Mouse (Mus musculus) liver, embryonic 11.5 days (tissue): Measurements from ENCODE around the gene March4. TPM values are rescaled to one million over a fixed set of nuclear protein-coding genes. Genes with fewer than 3 reads are reported as not detected.

ENCODE experiments used
- ATAC-seq: fragments of 200-750 bp; cut with Nextera tagmentation; replicated peaks from 2 replicates; pipeline ENCODE4 v1.8.0; 2017; ENCODE audit warnings: moderate number of reproducible peaks, mild to moderate bottlenecking, moderate TSS enrichment, moderate library complexity; ENCODE audit not compliant: low FRiP score
- DNase-seq: peaks from one replicate; pipeline ENCODE4 v3.0.0-alpha.2; 2017; ENCODE audit warnings: low spot score
- H3K27ac ChIP-seq: fragments of 300-500 bp; sonication (generic); 2 replicates; pipeline ENCODE4 v1.5.1; 2014; ENCODE audit warnings: mild to moderate bottlenecking, low read depth, low read length, control low read depth
- H3K27me3 ChIP-seq: fragments of 300-500 bp; sonication (generic); replicated peaks from 2 replicates; pipeline ENCODE4 v1.6.1; 2014; ENCODE audit warnings: low read length, mixed read lengths; ENCODE audit not compliant: control insufficient read depth, insufficient read depth
- H3K36me3 ChIP-seq: fragments of 300-500 bp; sonication (generic); 2 replicates; pipeline ENCODE4 v1.6.1; 2014; ENCODE audit warnings: mild to moderate bottlenecking, low read length, moderate library complexity, mixed read lengths; ENCODE audit not compliant: control insufficient read depth, insufficient read depth
- H3K4me1 ChIP-seq: fragments of 300-500 bp; sonication (generic); replicated peaks from 2 replicates; pipeline ENCODE4 v1.6.1; 2014; ENCODE audit warnings: low read length, mixed read lengths; ENCODE audit not compliant: control insufficient read depth, insufficient read depth
- H3K4me2 ChIP-seq: fragments of 300-500 bp; sonication (generic); 2 replicates; pipeline ENCODE4 v1.6.1; 2014; ENCODE audit warnings: mild to moderate bottlenecking, control low read depth, moderate library complexity
- H3K4me3 ChIP-seq: fragments of 300-500 bp; sonication (generic); 2 replicates; pipeline ENCODE4 v1.5.1; 2014; ENCODE audit warnings: low read depth, low read length, control low read depth
- H3K9ac ChIP-seq: fragments of 300-500 bp; sonication (generic); 2 replicates; pipeline ENCODE4 v1.6.1; 2014; ENCODE audit warnings: low read depth, low read length, control low read depth
- H3K9me3 ChIP-seq: fragments of 300-500 bp; sonication (generic); 2 replicates; pipeline ENCODE4 v1.6.1; 2016; ENCODE audit warnings: low read length, inconsistent platforms, mixed read lengths; ENCODE audit not compliant: control insufficient read depth
- WGBS: fragments of 180-500 bp; shearing (Covaris S2); extraction: QIAGEN DNeasy Blood & Tissue Kit; methylation state at CpG from one replicate; pipeline ENCODE4 v1.1.7; 2014; 5-methylcytosine and 5-hydroxymethylcytosine counted together
- polyA plus RNA-seq: library from polyadenylated mRNA; unstranded; fragments of >200 nt; fragmentation: Nextera tagmentation; extraction: Ambion mirVana; gene quantifications from 2 replicates; pipeline ENCODE4 v1.2.1, GENCODE M21; 2014

March4 gene
- polyA plus RNA-seq, 1 experiment from 2014 or later: not detected

DNA sequence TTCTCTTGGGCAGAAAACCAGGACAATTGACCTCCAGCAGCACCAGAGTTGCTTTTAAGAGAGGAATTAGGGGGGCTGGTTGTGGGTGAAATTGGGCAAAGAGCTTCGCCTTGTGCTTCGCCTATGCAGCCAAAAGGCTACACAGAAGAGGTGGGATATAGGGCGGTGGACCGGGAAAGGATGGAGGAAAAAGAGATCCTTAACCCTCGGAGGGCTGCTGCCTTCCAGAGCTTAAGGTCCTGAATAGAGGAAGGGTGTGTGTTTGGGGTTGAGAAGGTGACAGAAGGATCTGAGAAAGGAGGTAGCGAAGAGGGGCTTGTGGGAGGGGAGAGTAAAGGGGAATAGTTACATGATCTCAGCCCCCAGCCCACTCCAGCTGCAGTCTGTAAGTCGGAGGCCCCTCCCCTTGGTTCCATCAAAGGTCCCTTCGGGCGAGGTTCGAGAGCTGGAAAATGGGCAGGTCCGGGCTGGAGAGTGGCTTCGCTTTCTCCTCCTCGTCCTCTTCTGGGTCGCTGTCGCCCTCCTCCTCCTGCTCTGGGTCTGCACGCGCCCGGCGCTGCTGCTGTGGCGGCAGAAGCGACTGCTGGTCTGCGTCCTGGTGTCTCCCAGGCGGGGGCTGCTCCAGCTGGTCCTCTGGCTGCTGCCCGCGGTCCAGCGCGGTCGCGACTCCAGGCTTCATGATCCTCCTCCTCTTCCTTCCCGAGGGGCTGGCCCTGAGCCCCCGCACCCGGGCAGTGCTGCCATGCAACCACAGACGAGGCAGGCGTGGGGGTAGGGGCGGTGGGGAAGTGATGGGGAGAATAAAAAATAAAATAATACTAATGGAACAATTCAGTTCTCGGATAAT lies 782 bp downstream of the March4 start:
- Histone ChIP-seq H3K9me3 (no peaks in the 10 kb centered on the region), H3K27ac (no peak overlapping the region), H3K9ac (no peak overlapping the region), H3K4me1 (peaks cover 7% of the 10 kb centered on the region; the same call in 1 of the 2 replicates), H3K4me3 (peak overlapping the region; percentile 25; the same call in 1 of the 2 replicates), H3K36me3 (no peaks in the 10 kb centered on the region), H3K4me2 (peak overlapping the region; percentile 57), H3K27me3 (peaks cover 31% of the 10 kb centered on the region)
- no peak for ATAC-seq
- WGBS: 5% methylated on average over 36 of the region's 36 CpGs
- no peak for DNase-seq

DNA sequence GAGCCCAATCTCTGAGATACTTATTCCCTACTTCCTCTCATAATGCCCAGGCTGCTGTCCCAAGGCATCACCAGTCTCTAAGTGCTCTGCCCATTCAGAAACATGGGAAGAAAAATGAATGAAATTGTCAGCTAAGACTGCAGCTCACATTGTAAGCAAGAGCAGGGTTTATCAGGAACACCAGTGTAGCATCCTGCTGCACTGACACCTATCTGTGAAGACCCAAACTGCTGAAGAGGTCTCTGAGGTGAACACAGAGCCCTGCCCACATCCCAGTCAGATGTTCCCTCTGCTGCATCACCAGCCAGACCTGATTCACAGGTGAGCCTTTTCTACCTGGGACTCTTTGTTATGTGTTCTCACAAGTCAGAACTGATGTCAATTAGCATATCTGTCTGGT lies 3.3 kb downstream of the March4 start:
- Histone ChIP-seq H3K4me3 (no peak overlapping the region), H3K27ac (no peak overlapping the region), H3K9me3 (no peaks in the 10 kb centered on the region), H3K27me3 (peaks cover 31% of the 10 kb centered on the region), H3K4me2 (no peak overlapping the region), H3K4me1 (peaks cover 7% of the 10 kb centered on the region; the same call in 1 of the 2 replicates), H3K9ac (no peak overlapping the region), H3K36me3 (no peaks in the 10 kb centered on the region)
- ATAC-seq (no peak), DNase-seq (no peak)

DNA sequence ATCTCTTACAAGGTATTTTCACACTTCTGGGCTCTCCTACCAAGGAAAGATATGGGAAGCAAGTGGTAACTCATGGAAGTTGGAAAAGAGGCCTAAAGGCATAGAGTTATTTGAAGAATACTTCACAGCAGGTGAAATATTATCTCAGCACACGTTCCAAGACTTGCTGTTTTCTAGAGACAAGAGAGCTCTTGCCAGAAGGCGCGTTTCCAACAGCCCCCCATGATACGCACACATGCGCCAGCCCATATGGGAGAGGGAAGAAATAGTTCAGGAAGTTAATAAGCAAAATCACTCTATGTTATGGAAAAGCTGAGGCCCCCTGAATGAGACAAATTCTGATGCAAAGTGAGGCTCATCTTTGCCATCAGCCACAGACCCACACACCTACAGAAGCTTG lies 3.8 kb downstream of the March4 start:
- H3K4me2 ChIP-seq: no peak overlapping the region
- no peak overlapping the region for H3K27ac ChIP-seq
- H3K4me1 ChIP-seq: peaks cover 7% of the 10 kb centered on the region; the same call in 1 of the 2 replicates
- H3K27me3 ChIP-seq: peaks cover 31% of the 10 kb centered on the region
- no peak for DNase-seq
- no peak overlapping the region for H3K9ac ChIP-seq
- no peak overlapping the region for H3K4me3 ChIP-seq
- no peaks in the 10 kb centered on the region for H3K9me3 ChIP-seq
- ATAC-seq: no peak
- no peaks in the 10 kb centered on the region for H3K36me3 ChIP-seq
- whole genome bisulfite sequencing: 83% methylated on average over 5 of the region's 5 CpGs

DNA sequence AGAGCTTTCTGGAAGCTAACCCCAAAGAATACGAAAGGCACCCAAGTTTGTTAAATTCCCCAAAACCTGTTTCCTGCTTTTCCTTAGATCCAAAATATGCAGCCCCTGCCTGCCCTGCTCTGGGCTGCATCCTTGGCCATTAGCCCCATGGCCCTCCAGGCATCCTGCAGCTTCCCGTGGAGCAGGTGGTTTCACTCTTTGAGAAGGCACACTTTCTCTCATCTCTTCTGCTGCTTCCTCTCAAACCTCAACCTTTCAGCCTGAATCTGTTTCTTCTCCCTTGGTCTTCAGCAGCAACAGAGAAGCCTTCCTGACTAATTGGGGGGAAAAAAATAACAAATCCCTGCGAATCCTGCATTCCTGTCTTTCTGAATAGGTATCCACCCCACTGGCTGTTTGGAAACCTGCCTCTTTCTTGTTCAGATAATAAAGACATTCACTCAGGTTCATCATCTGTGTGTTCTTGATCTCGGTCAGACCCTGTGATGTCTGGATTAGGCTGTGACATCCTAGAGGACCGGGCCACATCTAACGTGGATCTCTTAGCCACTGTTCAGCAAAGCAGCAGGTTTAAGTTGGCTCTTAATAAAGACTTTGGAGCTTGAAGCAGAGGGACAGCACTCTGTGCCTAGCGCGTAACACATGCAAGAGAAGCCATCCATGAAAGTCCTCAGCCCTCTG lies 6.1 kb downstream of the March4 start:
- Histone ChIP-seq H3K36me3 (no peaks in the 10 kb centered on the region), H3K27ac (no peak overlapping the region), H3K9me3 (no peaks in the 10 kb centered on the region), H3K27me3 (peaks cover 13% of the 10 kb centered on the region), H3K4me1 (no peaks in the 10 kb centered on the region), H3K4me3 (no peak overlapping the region), H3K9ac (no peak overlapping the region), H3K4me2 (no peak overlapping the region)
- DNase-seq (no peak), ATAC-seq (no peak)
- WGBS: 72% methylated on average over 8 of the region's 8 CpGs

- no peak overlapping the region for H3K4me2 ChIP-seq
- no peak overlapping the region for H3K27ac ChIP-seq
- H3K4me1 ChIP-seq: no peaks in the 10 kb centered on the region
- DNase-seq: no peak
- H3K4me3 ChIP-seq: no peak overlapping the region
- no peak overlapping the region for H3K9ac ChIP-seq
- H3K9me3 ChIP-seq: no peaks in the 10 kb centered on the region
- WGBS: 71% methylated on average over 4 of the region's 4 CpGs
- no peaks in the 10 kb centered on the region for H3K27me3 ChIP-seq
- no peaks in the 10 kb centered on the region for H3K36me3 ChIP-seq
- ATAC-seq: no peak
Measured at GRCm38 (mm10) chr1:72529192-72529591, 7.5 kb downstream of the March4 start.

GRCm38 (mm10) chr1:72523601-72524000 lies 13.1 kb downstream of the March4 start:
- Histone ChIP-seq H3K4me2 (no peak overlapping the region), H3K36me3 (no peaks in the 10 kb centered on the region), H3K4me3 (no peak overlapping the region), H3K4me1 (no peaks in the 10 kb centered on the region), H3K9ac (no peak overlapping the region), H3K9me3 (no peaks in the 10 kb centered on the region), H3K27ac (no peak overlapping the region), H3K27me3 (no peaks in the 10 kb centered on the region)
- WGBS: 62% methylated on average over 6 of the region's 6 CpGs
- ATAC-seq (no peak), DNase-seq (no peak)

- no peak for DNase-seq
- H3K9me3 ChIP-seq: no peaks in the 10 kb centered on the region
- no peaks in the 10 kb centered on the region for H3K27me3 ChIP-seq
- H3K27ac ChIP-seq: no peak overlapping the region
- ATAC-seq: no peak
- no peak overlapping the region for H3K4me2 ChIP-seq
- WGBS: 70% methylated on average over 7 of the region's 7 CpGs
- no peaks in the 10 kb centered on the region for H3K4me1 ChIP-seq
- no peaks in the 10 kb centered on the region for H3K36me3 ChIP-seq
- no peak overlapping the region for H3K4me3 ChIP-seq
- no peak overlapping the region for H3K9ac ChIP-seq
Measured at GRCm38 (mm10) chr1:72510778-72511520, 25.8 kb downstream of the March4 start.

GRCm38 (mm10) chr1:72509551-72509950 lies 27.2 kb downstream of the March4 start:
- Histone ChIP-seq H3K9ac (no peak overlapping the region), H3K36me3 (no peaks in the 10 kb centered on the region), H3K27ac (no peak overlapping the region), H3K4me1 (no peaks in the 10 kb centered on the region), H3K9me3 (no peaks in the 10 kb centered on the region), H3K4me2 (no peak overlapping the region), H3K27me3 (no peaks in the 10 kb centered on the region), H3K4me3 (no peak overlapping the region)
- no peak for DNase-seq
- ATAC-seq: no peak
- 79% methylated on average over 4 of the region's 4 CpGs for WGBS
